Mouse (Mus musculus) C2C12 (cell line): ENCODE measurements at regions not wholly inside any gene's neighbourhood (a gene's known extent, or its start where the extent isn't known, plus 50 kb on each side); places are given as distances from the start of the nearest gene placed in this dataset.

Source experiments
- H3K27me3 ChIP-seq: one replicate; pipeline ENCODE4 v1.6.1; 2011; ENCODE audit not compliant: control insufficient read depth, insufficient read depth, insufficient read length
- H3K36me3 ChIP-seq: one replicate; pipeline ENCODE4 v1.6.1; 2011; ENCODE audit not compliant: control insufficient read depth, insufficient read depth
- H3K4me3 ChIP-seq: one replicate; pipeline ENCODE4 v1.5.1; 2011; ENCODE audit warnings: mild to moderate bottlenecking, control low read depth; ENCODE audit not compliant: poor library complexity, insufficient read depth, severe bottlenecking
- H3K79me2 ChIP-seq: one replicate; pipeline ENCODE4 v1.6.1; 2011; ENCODE audit not compliant: control insufficient read depth, insufficient read depth
- H3K79me3 ChIP-seq: one replicate; pipeline ENCODE4 v1.6.1; 2011; ENCODE audit warnings: low read depth, control low read depth
- H3ac ChIP-seq: one replicate; pipeline ENCODE3; 2011; ENCODE audit warnings: low read depth; ENCODE audit not compliant: control insufficient read depth, insufficient read length
- CEBPB ChIP-seq: IDR thresholded peaks from one replicate; pipeline ENCODE4 v1.6.1; 2011; ENCODE audit warnings: low read depth, mild to moderate bottlenecking, control low read depth, moderate library complexity
- CTCF ChIP-seq: IDR thresholded peaks from one replicate; pipeline ENCODE4 v1.5.1; 2011; ENCODE audit not compliant: control insufficient read depth, insufficient read depth, insufficient read length
- FOSL1 ChIP-seq: IDR thresholded peaks from one replicate; pipeline ENCODE4 v1.8.0; 2011; ENCODE audit warnings: mild to moderate bottlenecking, low read length; ENCODE audit not compliant: poor library complexity, insufficient read depth, severe bottlenecking
- MAX ChIP-seq: IDR thresholded peaks from one replicate; pipeline ENCODE4 v1.6.1; 2011; ENCODE audit warnings: mild to moderate bottlenecking, control low read depth
- MYOD1 ChIP-seq: IDR thresholded peaks from one replicate; pipeline ENCODE4 v1.6.1; 2011; ENCODE audit warnings: low read depth; ENCODE audit not compliant: control insufficient read depth, insufficient read length
- MYOG ChIP-seq: IDR thresholded peaks from one replicate; pipeline ENCODE4 v1.6.1; 2011; ENCODE audit not compliant: control insufficient read depth, insufficient read length; ENCODE audit errors: extremely low read depth
- USF1 ChIP-seq: IDR thresholded peaks from one replicate; pipeline ENCODE4 v1.6.1; 2011; ENCODE audit warnings: low read depth, mild to moderate bottlenecking, control low read depth, moderate library complexity

- no peak overlapping the region for H3ac ChIP-seq
- TF ChIP-seq MYOG: no peak
- TF ChIP-seq CEBPB: no peak
- TF ChIP-seq MAX: no peak
- TF ChIP-seq USF1: no peak
- no peak for TF ChIP-seq MYOD1
- no peak for TF ChIP-seq FOSL1
- TF ChIP-seq CTCF: no peak
- no peaks in the 10 kb centered on the region for H3K36me3 ChIP-seq
- H3K79me3 ChIP-seq: no peaks in the 10 kb centered on the region
- H3K4me3 ChIP-seq: no peak overlapping the region
- H3K27me3 ChIP-seq: peaks cover 4% of the 10 kb centered on the region
- H3K79me2 ChIP-seq: no peaks in the 10 kb centered on the region
Measured at GRCm38 (mm10) chr9:120657786-120658185, 86.5 kb downstream of the Rpl14 start.

- H3K79me2 ChIP-seq: no peaks in the 10 kb centered on the region
- TF ChIP-seq MYOD1: no peak
- no peak for TF ChIP-seq MAX
- TF ChIP-seq CTCF: no peak
- H3ac ChIP-seq: no peak overlapping the region
- no peak overlapping the region for H3K4me3 ChIP-seq
- no peaks in the 10 kb centered on the region for H3K27me3 ChIP-seq
- no peaks in the 10 kb centered on the region for H3K36me3 ChIP-seq
- H3K79me3 ChIP-seq: no peaks in the 10 kb centered on the region
Measured at GRCm38 (mm10) chr9:120658576-120658975, 87.3 kb downstream of the Rpl14 start.

- Histone ChIP-seq H3K27me3 (no peaks in the 10 kb centered on the region), H3K36me3 (no peaks in the 10 kb centered on the region), H3K79me3 (no peaks in the 10 kb centered on the region), H3ac (no peak overlapping the region), H3K4me3 (no peak overlapping the region), H3K79me2 (no peaks in the 10 kb centered on the region)
- no peak for TF ChIP-seq USF1
- TF ChIP-seq MYOD1: no peak
- no peak for TF ChIP-seq MAX
- no peak for TF ChIP-seq FOSL1
- no peak for TF ChIP-seq CTCF
- no peak for TF ChIP-seq CEBPB
- no peak for TF ChIP-seq MYOG
Measured at GRCm38 (mm10) chr9:120661226-120661625, 90.0 kb downstream of the Rpl14 start.

- no peaks in the 10 kb centered on the region for H3K27me3 ChIP-seq
- H3K79me2 ChIP-seq: no peaks in the 10 kb centered on the region
- TF ChIP-seq FOSL1: no peak
- TF ChIP-seq MAX: no peak
- TF ChIP-seq CEBPB: no peak
- TF ChIP-seq MYOG: no peak
- TF ChIP-seq CTCF: no peak
- TF ChIP-seq USF1: no peak
- no peak for TF ChIP-seq MYOD1
- H3K79me3 ChIP-seq: no peaks in the 10 kb centered on the region
- no peak overlapping the region for H3K4me3 ChIP-seq
- no peak overlapping the region for H3ac ChIP-seq
- no peaks in the 10 kb centered on the region for H3K36me3 ChIP-seq
Measured at GRCm38 (mm10) chr9:120661641-120662227, 90.5 kb downstream of the Rpl14 start.

GRCm38 (mm10) chr9:120663181-120663580 lies 91.9 kb downstream of the Rpl14 start:
- Histone ChIP-seq H3K27me3 (no peaks in the 10 kb centered on the region), H3K4me3 (no peak overlapping the region), H3K36me3 (no peaks in the 10 kb centered on the region), H3K79me2 (no peaks in the 10 kb centered on the region), H3ac (no peak overlapping the region), H3K79me3 (no peaks in the 10 kb centered on the region)
- no peak for TF ChIP-seq MYOG
- no peak for TF ChIP-seq MYOD1
- TF ChIP-seq FOSL1: no peak
- no peak for TF ChIP-seq MAX
- no peak for TF ChIP-seq USF1
- no peak for TF ChIP-seq CEBPB
- TF ChIP-seq CTCF: no peak

GRCm38 (mm10) chr9:120664086-120664485 lies 92.8 kb downstream of the Rpl14 start:
- Histone ChIP-seq H3K4me3 (no peak overlapping the region), H3K36me3 (no peaks in the 10 kb centered on the region), H3K79me3 (no peaks in the 10 kb centered on the region), H3K27me3 (no peaks in the 10 kb centered on the region), H3K79me2 (no peaks in the 10 kb centered on the region), H3ac (no peak overlapping the region)
- TF ChIP-seq MYOG (no peak), CTCF (no peak), MYOD1 (no peak)
